Mouse (Mus musculus): ENCODE results near the gene Zbtb4.

GRCm38 (mm10) chr11:69766872-69767624 is 1.3 kb downstream of the Zbtb4 start:
- TF ChIP-seq MAFK (IDR thresholded peaks at IDR 0.05; ENCODE audit: insufficient read depth, low read depth, low read length) (no peak), ZNF384 (IDR thresholded peaks at IDR 0.05; ENCODE audit: low read depth, low read length) (no peak)
